Mouse (Mus musculus): ENCODE data around the gene Mmp23. TPM values are rescaled to one million over a fixed set of nuclear protein-coding genes. Genes with fewer than 3 reads are reported as not detected.
A peak's percentile ranks its signal among the peaks of the same experiment; 100 is the strongest.
"Not testable (repeated sequence)": the region's sequence is repeated elsewhere in the genome, so short reads cannot be mapped to it uniquely, and the experiment has no call there.

Mmp23 gene
- polyA plus RNA-seq, 1 experiment = not detected

- H3K9me3 ChIP-seq (ENCODE audit: control insufficient read depth, low read length) = peaks cover 11% of the 10 kb centered on the region
- peaks cover 57% of the 10 kb centered on the region for H3K27me3 ChIP-seq (ENCODE audit: control insufficient read depth)
- H3K4me3 ChIP-seq (replicated peaks) = peak overlapping the region; percentile 38
- peaks cover 19% of the 10 kb centered on the region for H3K4me1 ChIP-seq (ENCODE audit: control insufficient read depth)
- peaks cover 23% of the 10 kb centered on the region for H3K36me3 ChIP-seq (ENCODE audit: control insufficient read depth)
- TF ChIP-seq GATA1 (IDR thresholded peaks at IDR 0.05; ENCODE audit: low read length) = no peak
- TF ChIP-seq TAL1 (IDR thresholded peaks at IDR 0.05; ENCODE audit: low read length) = no peak
Measured at GRCm38 (mm10) chr4:155654456-155655298, 1.5 kb upstream of the Mmp23 start.

GRCm38 (mm10) chr4:155654183-155654455 is 935 bp upstream of the Mmp23 start:
- no peak for TF ChIP-seq TAL1 (IDR thresholded peaks at IDR 0.05; ENCODE audit: low read length)
- no peak for TF ChIP-seq GATA1 (IDR thresholded peaks at IDR 0.05; ENCODE audit: low read length)
- no peak overlapping the region for H3K4me3 ChIP-seq (replicated peaks)
- H3K27me3 ChIP-seq (ENCODE audit: control insufficient read depth) = peaks cover 57% of the 10 kb centered on the region

GRCm38 (mm10) chr4:155653451-155654182 is 433 bp upstream of the Mmp23 start:
- peaks cover 57% of the 10 kb centered on the region for H3K27me3 ChIP-seq (ENCODE audit: control insufficient read depth)
- TF ChIP-seq TAL1 (IDR thresholded peaks at IDR 0.05; ENCODE audit: low read length) (no peak), GATA1 (IDR thresholded peaks at IDR 0.05; ENCODE audit: low read length) (no peak)
- peaks cover 11% of the 10 kb centered on the region for H3K9me3 ChIP-seq (ENCODE audit: control insufficient read depth, low read length)
- H3K4me3 ChIP-seq (replicated peaks) = no peak overlapping the region
- H3K4me1 ChIP-seq (ENCODE audit: control insufficient read depth) = peaks cover 19% of the 10 kb centered on the region
- peaks cover 33% of the 10 kb centered on the region for H3K36me3 ChIP-seq (ENCODE audit: control insufficient read depth)

More at GRCm38 (mm10) chr4:155654183-155654455, 935 bp upstream of the Mmp23 start:
- peaks cover 19% of the 10 kb centered on the region for H3K4me1 ChIP-seq (ENCODE audit: control insufficient read depth)
- peaks cover 11% of the 10 kb centered on the region for H3K9me3 ChIP-seq (ENCODE audit: control insufficient read depth, low read length)
- peaks cover 28% of the 10 kb centered on the region for H3K36me3 ChIP-seq (ENCODE audit: control insufficient read depth)

- peaks cover 11% of the 10 kb centered on the region for H3K9me3 ChIP-seq (ENCODE audit: control insufficient read depth, low read length)
- peaks cover 19% of the 10 kb centered on the region for H3K4me1 ChIP-seq (ENCODE audit: control insufficient read depth)
- no peak overlapping the region for H3K4me3 ChIP-seq (replicated peaks)
- TF ChIP-seq GATA1 (IDR thresholded peaks at IDR 0.05; ENCODE audit: low read length) (no peak), TAL1 (IDR thresholded peaks at IDR 0.05; ENCODE audit: low read length) (no peak)
- H3K27me3 ChIP-seq (ENCODE audit: control insufficient read depth) = peaks cover 57% of the 10 kb centered on the region
- peaks cover 45% of the 10 kb centered on the region for H3K36me3 ChIP-seq (ENCODE audit: control insufficient read depth)
Measured at GRCm38 (mm10) chr4:155652283-155653085, 700 bp downstream of the Mmp23 start.

GRCm38 (mm10) chr4:155651553-155652269 is 1.5 kb downstream of the Mmp23 start:
- TF ChIP-seq TAL1 (IDR thresholded peaks at IDR 0.05; ENCODE audit: low read length) = no peak
- TF ChIP-seq GATA1 (IDR thresholded peaks at IDR 0.05; ENCODE audit: low read length) = no peak
- Histone ChIP-seq H3K36me3 (ENCODE audit: control insufficient read depth) (peaks cover 50% of the 10 kb centered on the region), H3K9me3 (ENCODE audit: control insufficient read depth, low read length) (peaks cover 11% of the 10 kb centered on the region), H3K27me3 (ENCODE audit: control insufficient read depth) (peaks cover 55% of the 10 kb centered on the region), H3K4me3 (replicated peaks) (no peak overlapping the region), H3K4me1 (ENCODE audit: control insufficient read depth) (peaks cover 19% of the 10 kb centered on the region)

- peaks cover 33% of the 10 kb centered on the region for H3K27me3 ChIP-seq (ENCODE audit: control insufficient read depth)
- H3K9me3 ChIP-seq (ENCODE audit: control insufficient read depth, low read length) = peaks cover 11% of the 10 kb centered on the region; the same call in 1 of the 2 replicates
- H3K36me3 ChIP-seq (ENCODE audit: control insufficient read depth) = peaks cover 66% of the 10 kb centered on the region
- TF ChIP-seq GATA1 (IDR thresholded peaks at IDR 0.05; ENCODE audit: low read length) (no peak), TAL1 (IDR thresholded peaks at IDR 0.05; ENCODE audit: low read length) (no peak)
- peaks cover 9% of the 10 kb centered on the region for H3K4me1 ChIP-seq (ENCODE audit: control insufficient read depth)
- no peak overlapping the region for H3K4me3 ChIP-seq (replicated peaks)
Measured at GRCm38 (mm10) chr4:155649355-155649754, 3.8 kb downstream of the Mmp23 start.

GRCm38 (mm10) chr4:155645721-155646120 is 7.5 kb downstream of the Mmp23 start:
- no peak overlapping the region for H3K4me3 ChIP-seq (replicated peaks)
- no peaks in the 10 kb centered on the region for H3K4me1 ChIP-seq (ENCODE audit: control insufficient read depth)
- H3K9me3 ChIP-seq (ENCODE audit: control insufficient read depth, low read length) = no peaks in the 10 kb centered on the region
- peaks cover 89% of the 10 kb centered on the region for H3K36me3 ChIP-seq (ENCODE audit: control insufficient read depth)
- no peaks in the 10 kb centered on the region for H3K27me3 ChIP-seq (ENCODE audit: control insufficient read depth)
- TF ChIP-seq TAL1 (IDR thresholded peaks at IDR 0.05; ENCODE audit: low read length) = no peak
- TF ChIP-seq GATA1 (IDR thresholded peaks at IDR 0.05; ENCODE audit: low read length) = no peak

GRCm38 (mm10) chr4:155645308-155645707 is 7.9 kb downstream of the Mmp23 start, which contains the start of gene Gm10563:
Gene Gm10563, minus strand, starts transcription at chr4:155645408.
- H3K36me3 ChIP-seq (ENCODE audit: control insufficient read depth) = peaks cover 89% of the 10 kb centered on the region
- not testable (repeated sequence) for H3K9me3 ChIP-seq (ENCODE audit: control insufficient read depth, low read length); H3K27me3 ChIP-seq (ENCODE audit: control insufficient read depth); H3K4me1 ChIP-seq (ENCODE audit: control insufficient read depth); H3K4me3 ChIP-seq (replicated peaks)

Data from erythroblast, embryonic 14.5 days (primary cell).